Mouse (Mus musculus) neural tube, embryonic 10.5 days (tissue): ENCODE results near the gene Slc41a3.
"Not testable (repeated sequence)": the region's sequence is repeated elsewhere in the genome, so short reads cannot be mapped to it uniquely, and the experiment has no call there.

Experiments
- DNase-seq: peaks from one replicate; pipeline ENCODE4 v3.0.0-alpha.2; 2017; ENCODE audit warnings: low spot score; ENCODE audit errors: extremely low spot score

The Slc41a3 gene

GRCm38 (mm10) chr6:90623456-90623836 lies 18.9 kb downstream of the Slc41a3 start:
- no peak for DNase-seq

DNA sequence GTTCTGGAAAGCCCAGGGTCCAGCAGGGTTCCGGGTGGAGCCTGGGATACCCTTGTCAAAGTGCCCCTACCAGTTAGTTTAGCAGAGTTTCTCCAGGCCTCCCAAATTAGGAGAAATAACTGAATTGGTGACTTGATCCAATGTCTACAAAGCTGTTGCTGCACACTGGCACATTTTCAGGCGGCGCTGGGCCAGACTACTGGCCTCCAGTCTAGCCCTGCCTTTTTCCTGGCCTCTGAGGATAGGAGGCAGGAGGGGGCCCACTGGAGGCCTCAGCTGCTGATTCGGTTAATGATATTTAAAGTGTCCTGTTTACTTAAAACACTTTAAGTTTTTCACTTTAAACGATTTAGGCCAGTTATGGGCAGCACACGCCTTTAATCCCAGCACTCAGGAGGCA lies 19.7 kb downstream of the Slc41a3 start:
- no peak for DNase-seq

DNA sequence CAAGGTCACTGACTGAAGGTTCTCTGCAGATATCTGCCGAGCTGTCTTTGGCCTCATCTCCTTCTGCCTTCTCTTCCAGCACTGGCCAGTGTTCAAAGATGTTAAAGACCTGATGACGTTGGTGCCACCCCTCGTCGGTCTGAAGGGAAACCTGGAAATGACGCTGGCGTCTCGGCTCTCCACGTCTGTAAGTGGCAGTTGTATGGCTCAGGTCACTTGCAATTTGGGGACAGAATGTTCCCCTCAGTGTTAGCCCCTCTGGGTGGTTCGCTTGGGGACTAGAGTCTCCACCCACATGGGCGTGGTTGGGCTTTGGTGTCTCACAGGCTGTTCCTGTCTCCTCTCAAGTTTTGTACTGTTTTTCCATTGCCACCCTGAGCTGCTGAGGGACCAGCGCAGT lies 20.2 kb downstream of the Slc41a3 start:
- no peak for DNase-seq

- DNase-seq = no peak
These were observed 20.9 kb downstream of the Slc41a3 start for GRCm38 (mm10) chr6:90625207-90625994.

DNA sequence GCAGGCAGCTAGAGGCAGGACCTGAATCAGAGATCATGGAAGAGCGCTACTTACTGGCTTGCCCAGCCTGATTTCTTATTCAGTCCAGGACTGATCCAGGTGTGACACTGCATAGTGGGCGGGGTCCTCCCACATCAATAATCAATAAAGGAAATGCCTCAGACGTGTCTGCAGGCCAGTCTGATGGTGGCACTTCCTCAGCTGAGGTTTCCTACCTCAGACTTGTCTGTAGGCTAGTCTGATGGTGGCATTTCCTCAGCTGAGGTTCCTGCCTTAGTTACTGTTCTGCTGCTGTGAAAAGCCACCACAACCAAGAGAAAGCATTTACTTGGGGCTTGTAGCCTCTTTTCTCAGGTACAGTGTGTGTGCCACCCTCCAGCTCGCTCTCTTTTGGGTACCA lies 23.0 kb downstream of the Slc41a3 start:
- no peak for DNase-seq

GRCm38 (mm10) chr6:90629506-90629905 lies 25.0 kb downstream of the Slc41a3 start:
- DNase-seq = no peak

DNA sequence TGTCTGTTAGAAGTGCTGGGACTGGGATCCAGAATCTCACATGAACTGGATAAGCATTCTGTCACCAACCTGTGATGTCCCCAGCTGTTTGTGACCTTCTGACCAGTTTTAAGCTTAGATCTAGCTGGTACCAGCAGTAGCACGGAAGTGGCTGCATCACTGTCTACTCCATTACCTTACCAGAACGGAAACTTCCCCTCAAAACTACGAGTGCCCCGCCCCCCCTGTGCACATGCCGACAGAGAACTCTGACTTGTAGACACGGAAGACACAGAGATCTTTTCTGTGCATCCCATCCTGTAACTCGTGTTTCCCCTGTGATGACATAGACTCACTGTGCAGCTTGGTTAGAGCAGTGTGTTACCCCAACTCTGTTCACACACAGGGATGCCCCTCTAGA lies 25.9 kb downstream of the Slc41a3 start:
- DNase-seq = no peak

DNA sequence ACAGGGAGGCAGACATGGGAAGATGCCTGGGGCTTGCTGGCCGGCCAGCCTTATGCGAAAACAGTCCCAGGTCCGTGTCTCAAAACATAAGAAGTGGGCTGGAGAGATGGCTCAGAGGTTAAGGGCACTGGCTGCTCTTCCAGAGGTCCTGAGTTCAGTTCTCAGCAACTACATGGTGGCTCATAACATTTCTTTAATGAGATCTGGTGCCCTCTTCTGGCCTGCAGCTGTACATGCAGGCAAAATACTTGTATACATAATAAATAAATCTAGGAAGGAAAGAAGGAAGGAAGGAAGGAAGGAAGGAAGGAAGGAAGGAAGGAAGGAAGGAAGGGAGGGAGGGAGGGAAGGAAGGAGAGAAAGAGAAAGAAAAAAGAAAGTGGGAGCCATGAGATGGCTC lies 28.0 kb downstream of the Slc41a3 start:
- not testable (repeated sequence) for DNase-seq

DNA sequence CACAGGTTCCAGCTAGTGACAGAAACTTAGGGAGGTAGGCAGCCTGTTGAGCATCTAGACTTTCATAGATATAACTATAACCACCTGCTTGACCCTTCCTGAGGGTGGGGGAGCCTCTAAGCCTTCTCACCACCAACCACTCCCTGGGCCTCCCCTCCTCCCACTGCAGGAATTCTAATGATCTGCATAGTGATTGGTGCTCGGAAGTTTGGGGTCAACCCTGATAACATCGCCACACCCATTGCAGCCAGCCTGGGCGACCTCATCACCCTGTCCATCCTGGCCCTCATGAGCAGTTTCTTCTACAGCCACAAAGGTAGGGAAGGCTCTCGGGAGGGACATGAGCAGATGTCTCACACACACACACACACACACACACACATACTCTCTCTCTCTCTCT lies 30.6 kb downstream of the Slc41a3 start:
- DNase-seq = no peak

- DNase-seq = no peak
These were observed 31.1 kb downstream of the Slc41a3 start for GRCm38 (mm10) chr6:90635611-90636010.

- no peak for DNase-seq
These were observed 38.5 kb downstream of the Slc41a3 start for GRCm38 (mm10) chr6:90643057-90643456.

- DNase-seq = no peak
These were observed 40.4 kb downstream of the Slc41a3 start for GRCm38 (mm10) chr6:90644965-90645364.

GRCm38 (mm10) chr6:90648391-90648790 lies 43.9 kb downstream of the Slc41a3 start:
- no peak for DNase-seq

- DNase-seq = no peak
These were observed 44.8 kb downstream of the Slc41a3 start for GRCm38 (mm10) chr6:90649279-90649678.

DNA sequence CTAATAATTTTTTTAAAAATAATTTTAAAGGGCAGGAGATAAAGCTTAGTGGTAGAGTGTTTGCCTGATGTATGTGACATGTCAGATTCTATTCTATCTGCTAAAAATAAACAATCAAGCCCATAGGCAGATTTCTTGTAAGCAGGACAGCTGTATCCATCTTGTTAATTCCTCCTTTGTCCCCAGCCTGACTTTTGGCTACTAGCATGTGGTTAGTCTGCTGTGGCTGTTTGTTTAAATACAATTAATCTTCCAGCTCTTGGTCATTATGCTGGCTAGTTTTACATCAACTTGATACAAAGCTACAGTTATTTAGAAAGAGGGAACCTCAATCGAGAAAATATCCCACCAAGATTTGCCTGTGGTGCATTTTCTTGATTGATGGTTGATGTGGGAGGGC lies 46.1 kb downstream of the Slc41a3 start:
- no peak for DNase-seq

DNA sequence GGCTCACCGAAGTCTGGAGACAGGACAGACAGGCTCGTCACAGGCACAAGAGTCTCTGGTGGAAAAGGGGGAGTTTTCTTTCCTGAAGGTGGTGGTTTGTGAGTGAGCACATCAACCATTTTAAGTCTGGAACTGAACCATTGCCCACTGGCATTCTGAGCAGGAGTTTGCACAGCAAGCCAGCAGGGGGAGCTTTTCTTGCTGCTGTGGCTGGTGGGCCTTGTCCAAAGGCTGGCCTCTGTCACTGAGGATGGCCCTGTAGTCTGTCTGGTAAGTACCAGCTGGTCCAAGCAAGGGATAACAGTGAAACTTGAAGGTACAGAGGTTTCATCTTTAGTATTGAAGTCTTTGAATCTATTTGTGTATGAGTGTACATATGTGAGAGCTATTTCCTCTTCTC lies 49.2 kb downstream of the Slc41a3 start:
- DNase-seq = peak; percentile 46

DNA sequence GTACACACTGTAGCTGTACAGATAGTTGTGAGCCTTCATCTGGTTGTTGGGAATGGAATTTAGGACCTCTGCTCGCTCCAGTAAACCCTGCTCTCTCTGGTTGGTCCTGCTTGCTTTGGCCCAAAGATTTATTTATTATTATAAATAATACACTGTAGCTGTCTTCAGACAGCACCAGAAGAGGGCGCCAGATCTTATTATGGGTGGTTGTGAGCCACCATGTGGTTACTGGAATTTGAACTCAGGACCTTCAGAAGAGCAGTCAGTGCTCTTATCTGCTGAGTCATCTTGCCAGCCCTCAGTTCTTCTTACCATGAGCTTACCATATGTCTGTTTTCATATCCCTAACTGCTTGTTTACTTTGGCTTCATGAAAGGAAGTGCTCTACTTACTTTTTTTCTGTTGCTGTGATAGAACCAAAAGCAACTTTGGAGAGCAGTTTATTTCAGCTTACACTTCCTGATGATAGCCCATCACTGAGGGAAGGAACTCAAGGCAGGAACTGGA lies 51.9 kb downstream of the Slc41a3 start:
- not testable (repeated sequence) for DNase-seq

DNA sequence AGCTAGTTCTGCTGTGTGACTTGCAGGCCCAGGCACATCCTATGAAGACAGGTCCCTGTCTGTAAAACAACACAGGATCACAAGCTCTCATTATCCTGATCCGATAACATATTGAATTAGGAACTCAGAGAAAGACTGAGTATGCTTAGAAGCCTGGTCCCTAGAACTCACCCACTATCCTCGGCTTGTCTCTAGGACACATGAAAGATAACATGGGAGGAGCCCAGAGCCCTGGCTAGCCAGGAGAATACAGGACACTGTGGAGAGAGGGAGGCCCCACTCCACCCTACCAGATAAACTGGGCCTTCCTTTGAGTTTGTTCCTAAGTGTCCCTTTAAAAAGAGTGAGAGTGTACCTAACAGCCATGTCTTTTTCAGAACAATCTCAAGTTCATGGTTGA lies 55.4 kb downstream of the Slc41a3 start:
- no peak for DNase-seq

GRCm38 (mm10) chr6:90660398-90661028 lies 56.0 kb downstream of the Slc41a3 start:
- no peak for DNase-seq

DNA sequence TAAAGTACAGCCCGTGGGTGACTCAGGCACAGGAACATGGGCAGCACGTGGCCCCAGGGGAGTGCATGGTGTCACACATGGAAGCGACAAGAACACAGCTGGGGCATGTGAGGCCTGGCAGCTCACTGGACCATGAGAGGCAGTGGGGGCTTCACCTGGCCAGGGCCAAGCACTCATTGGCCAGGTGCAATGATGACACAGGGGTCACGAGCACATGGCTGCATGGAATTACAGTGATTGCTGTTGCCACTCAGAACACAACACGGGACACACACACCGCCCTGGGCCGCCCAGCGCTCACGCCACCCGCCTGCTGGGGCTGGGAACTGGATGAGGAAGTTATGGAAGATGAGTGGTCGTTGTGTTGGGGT lies 56.5 kb downstream of the Slc41a3 start:
- DNase-seq = no peak

DNA sequence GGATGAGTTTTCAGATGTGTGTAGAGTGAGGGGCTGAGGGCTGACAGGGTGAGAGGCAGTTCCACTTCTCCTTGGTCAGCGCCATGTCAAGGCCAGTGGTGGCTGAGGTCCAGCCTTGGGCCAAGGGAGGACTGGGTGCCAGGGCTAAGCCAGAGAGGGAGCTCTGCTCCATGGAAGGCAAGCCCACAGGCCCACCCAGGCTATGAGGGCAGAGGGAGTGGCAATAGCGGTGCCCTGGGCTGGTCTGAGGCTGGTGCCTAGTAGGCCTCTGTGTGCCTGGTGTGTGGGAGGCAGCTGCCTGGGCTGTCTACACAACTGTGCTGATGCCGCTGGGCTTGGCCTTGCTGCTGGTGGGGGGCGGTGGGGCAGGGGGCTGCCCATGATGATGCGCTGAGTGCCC lies 57.6 kb downstream of the Slc41a3 start:
- DNase-seq = no peak

DNA sequence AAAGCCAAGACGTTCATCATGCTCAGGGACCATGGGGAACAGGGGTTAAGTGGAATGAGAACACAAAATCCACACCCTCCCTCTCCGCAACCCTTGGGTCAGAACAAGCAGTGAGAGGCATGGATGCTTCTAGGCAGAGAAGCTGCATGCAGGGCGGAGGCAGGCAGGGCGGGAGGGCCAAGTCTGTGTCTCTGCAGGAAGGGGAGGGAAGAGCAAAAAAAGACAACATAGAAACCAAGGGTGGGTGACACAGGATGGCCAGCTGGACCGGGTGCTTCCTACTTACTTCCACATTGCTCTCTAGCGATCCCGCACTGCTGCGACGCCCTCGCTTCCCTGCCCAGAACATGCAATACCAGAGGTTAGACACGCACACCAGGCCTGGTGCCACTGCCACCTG lies 59.2 kb downstream of the Slc41a3 start:
- no peak for DNase-seq

GRCm38 (mm10) chr6:90668693-90669092 lies 64.2 kb downstream of the Slc41a3 start:
- no peak for DNase-seq
